Mouse (Mus musculus) lung, adult 2 months (tissue): ENCODE data around the gene Slc2a4.

Experiments
- CTCF ChIP-seq: fragments of 200-500 bp; IDR thresholded peaks from 2 replicates; pipeline ENCODE4 v1.5.1; 2011; ENCODE audit warnings: mild to moderate bottlenecking, low read length, control low read depth; ENCODE audit not compliant: insufficient read depth
- POLR2A ChIP-seq: fragments of 200-500 bp; IDR thresholded peaks from 2 replicates; pipeline ENCODE4 v1.6.1; 2011; ENCODE audit warnings: low read depth, mild to moderate bottlenecking, control low read depth, low read length, borderline replicate concordance; ENCODE audit errors: extremely low read depth

- TF ChIP-seq CTCF (no peak), POLR2A (no peak)
Observed at GRCm38 (mm10) chr11:69979827-69980195, 31.8 kb upstream of the Slc2a4 start.
